Mouse (Mus musculus): ENCODE measurements around the gene Txn1.

DNA sequence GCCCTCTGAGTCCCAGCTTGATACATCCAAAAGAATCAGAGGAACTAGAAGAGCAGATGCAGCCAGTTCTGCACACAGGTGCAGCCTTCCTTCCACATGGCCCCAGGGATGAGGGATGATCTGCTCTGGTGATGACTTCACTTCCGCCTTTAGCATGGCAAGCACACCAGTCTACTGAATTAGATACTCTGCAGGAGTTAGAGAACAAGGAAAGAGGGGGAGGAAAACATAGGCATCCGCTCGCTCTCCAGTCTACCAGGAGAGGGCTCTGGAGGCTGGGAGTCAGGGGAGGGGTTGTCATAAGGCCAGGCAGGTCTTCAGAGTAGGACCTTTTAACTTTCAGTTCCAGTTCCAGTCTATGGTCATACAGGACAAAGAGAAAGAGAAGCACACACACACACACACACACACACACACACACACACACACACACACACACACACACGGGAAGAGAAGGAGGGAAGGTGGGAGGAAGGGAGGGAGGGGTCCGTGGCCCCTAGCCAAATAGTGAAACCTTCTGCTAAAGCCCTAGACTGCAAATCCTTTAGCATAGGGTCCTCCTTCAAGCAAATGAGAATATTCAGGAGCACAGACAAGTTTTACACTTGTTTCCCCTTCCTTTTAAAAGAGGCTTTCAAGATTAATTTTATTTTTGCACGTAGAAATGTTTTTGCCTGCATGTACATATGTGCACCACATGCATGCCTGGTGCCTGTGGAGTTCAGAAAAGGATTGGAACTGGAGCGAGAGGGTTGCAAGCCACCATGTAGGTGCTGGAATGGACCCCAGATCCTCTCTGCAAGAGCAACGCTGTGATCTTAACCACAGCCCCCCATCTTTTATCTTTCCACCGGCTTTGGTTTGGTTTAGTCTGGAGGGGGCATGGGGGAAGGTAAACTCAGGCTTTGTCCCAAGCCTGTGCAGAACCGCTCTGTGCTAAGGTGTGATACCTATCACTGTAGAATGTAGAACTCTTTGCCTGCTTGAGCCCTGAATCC lies 41.7 kb downstream of the Txn1 start:
- TF ChIP-seq TAL1 (IDR thresholded peaks at IDR 0.05; ENCODE audit: low read length) (no peak), GATA1 (IDR thresholded peaks at IDR 0.05; ENCODE audit: low read length) (no peak)
